Mouse (Mus musculus) liver, embryonic 14.5 days (tissue): Measurements from ENCODE around the gene Fam229b.

Source experiments
- CTCF ChIP-seq: IDR thresholded peaks from 2 replicates; pipeline ENCODE4 v1.5.1; 2016; ENCODE audit warnings: antibody characterized with exemption, low read depth, control low read depth
- EP300 ChIP-seq: IDR thresholded peaks from 2 replicates; pipeline ENCODE4 v1.6.1; 2016; ENCODE audit warnings: antibody characterized with exemption, low read depth

DNA sequence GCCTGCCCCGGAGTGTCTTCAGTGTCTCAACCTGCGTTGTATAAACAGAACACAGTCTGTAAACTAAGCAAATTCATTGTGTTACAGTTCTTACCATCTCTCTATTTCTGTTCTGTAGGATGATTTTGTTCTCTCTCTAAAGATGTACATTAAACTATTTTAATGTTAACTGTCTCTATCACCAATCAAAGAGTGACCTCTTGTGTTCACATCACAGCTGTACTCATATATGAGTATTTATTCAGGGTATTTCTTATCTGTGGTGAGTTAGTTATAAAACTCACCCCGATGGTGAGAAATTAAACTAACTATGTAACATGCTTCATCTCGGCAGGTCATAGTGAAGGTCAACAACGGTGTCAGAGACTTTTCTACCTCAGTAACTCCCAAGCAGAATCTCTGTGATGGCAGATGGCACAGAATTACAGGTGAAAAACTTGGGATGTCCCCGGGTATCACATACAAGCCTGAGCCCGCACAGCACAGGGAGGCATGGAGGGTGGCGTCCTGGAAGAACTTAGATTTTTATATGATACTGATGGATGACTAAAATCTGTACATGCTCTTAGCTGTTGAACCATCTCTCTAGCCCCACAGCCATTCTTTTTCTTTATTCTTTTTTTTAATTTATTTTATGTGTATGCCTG, 28.8 kb downstream of the Fam229b start:
- TF ChIP-seq CTCF, result no peak
- TF ChIP-seq EP300, result no peak
